Mouse (Mus musculus): Measurements from ENCODE around the gene Gm49353.

DNA sequence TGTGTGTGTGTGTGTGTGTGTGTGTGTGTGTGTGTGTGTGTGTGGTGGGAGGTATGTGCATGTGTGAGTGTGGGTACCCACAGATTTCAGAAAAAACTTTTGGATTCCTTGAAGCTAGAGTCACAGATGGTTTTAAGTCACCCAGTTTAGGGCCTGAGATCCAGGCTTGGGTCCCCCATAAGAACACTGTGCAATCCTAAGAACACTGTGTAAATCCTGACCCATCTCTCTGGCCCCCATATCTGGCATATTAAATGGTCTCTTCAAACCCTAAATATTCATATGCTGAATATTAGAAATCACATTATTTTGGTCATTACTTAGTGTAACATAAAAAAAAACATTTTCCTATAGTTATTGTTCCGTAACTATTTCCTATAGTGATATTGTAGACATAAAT lies 18.2 kb downstream of the Gm49353 start:
- TF ChIP-seq ZC3H11A (IDR thresholded peaks at IDR 0.05; ENCODE audit: borderline replicate concordance, low read depth, low read length) (no peak), MAFK (IDR thresholded peaks at IDR 0.05; ENCODE audit: insufficient read depth, low read depth, low read length) (no peak), ZNF384 (IDR thresholded peaks at IDR 0.05; ENCODE audit: low read depth, low read length) (no peak)
